Mouse (Mus musculus): Measurements from ENCODE around the gene Tbc1d10b. TPM values are rescaled to one million over a fixed set of nuclear protein-coding genes. Genes with fewer than 3 reads are reported as not detected.

Gene Tbc1d10b
- polyA plus RNA-seq, 1 experiment from 2014 or later: 8.6 TPM

- TF ChIP-seq CTCF (IDR thresholded peaks at IDR 0.05; ENCODE audit: low read depth): no peak
- no peak for TF ChIP-seq EP300 (IDR thresholded peaks at IDR 0.05; ENCODE audit: low read depth)
- Histone ChIP-seq H3K9ac (replicated peaks) (no peak overlapping the region), H3K4me3 (ENCODE audit: low read depth, low read length) (no peak overlapping the region), H3K4me2 (ENCODE audit: low read depth, low read length) (no peak overlapping the region), H3K9me3 (ENCODE audit: low read length) (no peaks in the 10 kb centered on the region), H3K4me1 (ENCODE audit: insufficient read depth) (peaks cover 50% of the 10 kb centered on the region), H3K27me3 (ENCODE audit: insufficient read depth, low read length) (no peaks in the 10 kb centered on the region), H3K36me3 (replicated peaks; ENCODE audit: insufficient read depth, low read length) (no peaks in the 10 kb centered on the region), H3K27ac (ENCODE audit: low read depth) (no peak overlapping the region)
- 65% methylated on average over 6 of the region's 6 CpGs for WGBS (ENCODE audit: insufficient replicate concordance)
- no peak for DNase-seq
- no peak for ATAC-seq
Observed at GRCm38 (mm10) chr7:127220440-127220839, 12.2 kb upstream of the Tbc1d10b start.

GRCm38 (mm10) chr7:127218670-127219069, 10.4 kb upstream of the Tbc1d10b start:
- Histone ChIP-seq H3K9ac (replicated peaks) (peak overlapping the region; percentile 63), H3K27me3 (ENCODE audit: insufficient read depth, low read length) (no peaks in the 10 kb centered on the region), H3K36me3 (replicated peaks; ENCODE audit: insufficient read depth, low read length) (peaks cover 9% of the 10 kb centered on the region; the same call in 1 of the 2 replicates), H3K4me2 (ENCODE audit: low read depth, low read length) (peak overlapping the region; percentile 69), H3K4me1 (ENCODE audit: insufficient read depth) (peaks cover 42% of the 10 kb centered on the region), H3K27ac (ENCODE audit: low read depth) (peak overlapping the region; percentile 84), H3K9me3 (ENCODE audit: low read length) (no peaks in the 10 kb centered on the region), H3K4me3 (ENCODE audit: low read depth, low read length) (peak overlapping the region; percentile 36; the same call in 1 of the 2 replicates)
- DNase-seq (no peak), ATAC-seq (peak; percentile 58)
- TF ChIP-seq EP300 (IDR thresholded peaks at IDR 0.05; ENCODE audit: low read depth) (peak; percentile 87), CTCF (IDR thresholded peaks at IDR 0.05; ENCODE audit: low read depth) (no peak)
- WGBS (ENCODE audit: insufficient replicate concordance): 51% methylated on average over 4 of the region's 4 CpGs

DNA sequence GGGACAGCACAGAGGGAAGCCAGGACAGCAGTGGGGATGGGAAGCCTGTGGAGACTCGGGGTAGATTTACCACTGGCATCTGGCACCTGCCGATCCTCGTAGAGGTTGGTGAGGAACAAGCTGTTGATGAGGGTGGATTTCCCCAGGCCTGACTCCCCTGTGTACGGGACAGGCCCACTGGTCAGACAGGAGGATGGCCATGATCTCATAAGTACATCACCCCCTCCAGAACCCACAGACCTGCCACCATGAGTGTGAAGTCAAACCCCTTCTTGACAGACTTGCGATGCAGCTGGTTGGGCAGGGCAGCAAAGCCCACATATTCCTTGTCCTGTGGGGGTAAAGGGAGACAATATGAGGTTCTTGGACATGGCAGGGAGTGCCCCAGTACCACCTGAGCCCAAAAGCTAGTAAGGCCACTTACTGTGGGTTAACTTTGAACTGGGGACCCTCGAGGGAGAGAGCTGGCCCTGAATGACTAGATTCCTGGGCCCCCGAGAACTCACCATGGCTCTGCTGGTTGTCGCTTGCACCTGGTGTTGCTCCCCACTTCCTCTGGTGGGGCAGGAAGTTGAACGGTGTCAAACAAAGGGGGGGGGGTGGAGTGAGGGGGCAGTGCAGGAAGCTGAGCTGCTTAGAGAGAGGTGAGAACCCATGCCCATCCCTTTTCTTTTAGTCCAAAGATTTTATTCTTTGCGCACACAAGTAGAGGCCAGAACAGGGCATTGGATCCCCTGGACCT, 9.8 kb upstream of the Tbc1d10b start:
- Histone ChIP-seq H3K27ac (ENCODE audit: low read depth) (peak overlapping the region; percentile 84), H3K4me2 (ENCODE audit: low read depth, low read length) (peak overlapping the region; percentile 69), H3K9me3 (ENCODE audit: low read length) (no peaks in the 10 kb centered on the region), H3K27me3 (ENCODE audit: insufficient read depth, low read length) (no peaks in the 10 kb centered on the region), H3K4me1 (ENCODE audit: insufficient read depth) (peaks cover 38% of the 10 kb centered on the region), H3K36me3 (replicated peaks; ENCODE audit: insufficient read depth, low read length) (peaks cover 9% of the 10 kb centered on the region; the same call in 1 of the 2 replicates), H3K9ac (replicated peaks) (peak overlapping the region; percentile 63), H3K4me3 (ENCODE audit: low read depth, low read length) (peak overlapping the region; percentile 36)
- no peak for TF ChIP-seq EP300 (IDR thresholded peaks at IDR 0.05; ENCODE audit: low read depth)
- no peak for TF ChIP-seq CTCF (IDR thresholded peaks at IDR 0.05; ENCODE audit: low read depth)
- WGBS (ENCODE audit: insufficient replicate concordance): 38% methylated on average over 10 of the region's 10 CpGs
- DNase-seq: no peak
- ATAC-seq: peak; percentile 32

DNA sequence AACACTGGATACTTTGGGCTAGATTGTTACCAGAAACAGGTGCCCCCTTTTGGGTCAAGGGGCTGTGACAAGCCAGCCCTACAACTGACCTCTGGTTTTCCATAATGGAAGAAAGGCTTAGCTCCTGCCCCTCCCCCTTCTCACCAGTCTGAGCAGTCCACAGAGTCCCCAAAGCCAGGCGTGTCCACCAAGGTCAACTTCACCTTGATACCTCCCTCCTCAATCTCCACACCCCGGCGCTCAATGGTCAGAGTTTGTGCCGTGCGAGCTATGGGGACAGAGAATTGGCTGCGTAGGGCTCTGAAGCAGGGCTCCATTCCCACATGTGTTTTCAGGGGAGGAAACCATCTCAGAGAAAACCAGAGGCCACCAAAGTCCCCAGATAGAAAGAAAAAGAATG, 9.2 kb upstream of the Tbc1d10b start:
- TF ChIP-seq EP300 (IDR thresholded peaks at IDR 0.05; ENCODE audit: low read depth) (no peak), CTCF (IDR thresholded peaks at IDR 0.05; ENCODE audit: low read depth) (no peak)
- Histone ChIP-seq H3K4me2 (ENCODE audit: low read depth, low read length) (peak overlapping the region; percentile 69), H3K4me1 (ENCODE audit: insufficient read depth) (peaks cover 39% of the 10 kb centered on the region), H3K9ac (replicated peaks) (peak overlapping the region; percentile 63), H3K9me3 (ENCODE audit: low read length) (no peaks in the 10 kb centered on the region), H3K36me3 (replicated peaks; ENCODE audit: insufficient read depth, low read length) (peaks cover 9% of the 10 kb centered on the region; the same call in 1 of the 2 replicates), H3K27me3 (ENCODE audit: insufficient read depth, low read length) (no peaks in the 10 kb centered on the region), H3K27ac (ENCODE audit: low read depth) (peak overlapping the region; percentile 84), H3K4me3 (ENCODE audit: low read depth, low read length) (peak overlapping the region; percentile 36)
- ATAC-seq (no peak), DNase-seq (no peak)
- WGBS (ENCODE audit: insufficient replicate concordance): 65% methylated on average over 6 of the region's 6 CpGs

DNA sequence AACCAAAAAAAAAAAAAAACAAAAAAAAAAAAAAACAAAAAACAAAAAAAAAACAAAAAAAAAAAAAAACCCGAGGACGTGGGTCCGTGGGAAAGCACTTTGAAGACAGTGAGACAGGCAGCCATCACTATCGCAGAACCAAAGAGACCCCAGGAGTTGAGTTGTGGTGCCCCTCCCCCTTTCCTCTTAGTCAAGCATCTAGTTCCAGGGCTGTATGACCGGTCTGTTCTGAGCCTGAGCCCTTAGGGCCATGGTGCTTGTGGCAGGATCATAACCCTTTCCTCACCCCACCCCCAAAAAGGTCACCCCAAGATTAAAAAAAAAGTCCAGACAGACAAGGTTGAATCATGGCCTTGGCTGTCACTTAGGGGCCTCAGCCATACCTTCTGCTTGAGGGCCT, 8.0 kb upstream of the Tbc1d10b start:
- DNase-seq (no peak), ATAC-seq (no peak)
- H3K9ac ChIP-seq (replicated peaks): no peak overlapping the region
- H3K36me3 ChIP-seq (replicated peaks; ENCODE audit: insufficient read depth, low read length): peaks cover 9% of the 10 kb centered on the region; the same call in 1 of the 2 replicates
- H3K4me1 ChIP-seq (ENCODE audit: insufficient read depth): peaks cover 39% of the 10 kb centered on the region
- no peak overlapping the region for H3K27ac ChIP-seq (ENCODE audit: low read depth)
- 0 out of 2 replicates have a peak overlapping the region, but pooled peaks have one; percentile 69 for H3K4me2 ChIP-seq (ENCODE audit: low read depth, low read length)
- H3K4me3 ChIP-seq (ENCODE audit: low read depth, low read length): no peak overlapping the region
- 81% methylated on average over 5 of the region's 5 CpGs for WGBS (ENCODE audit: insufficient replicate concordance)
- TF ChIP-seq EP300 (IDR thresholded peaks at IDR 0.05; ENCODE audit: low read depth) (no peak), CTCF (IDR thresholded peaks at IDR 0.05; ENCODE audit: low read depth) (no peak)
- H3K27me3 ChIP-seq (ENCODE audit: insufficient read depth, low read length): no peaks in the 10 kb centered on the region
- H3K9me3 ChIP-seq (ENCODE audit: low read length): no peaks in the 10 kb centered on the region

DNA sequence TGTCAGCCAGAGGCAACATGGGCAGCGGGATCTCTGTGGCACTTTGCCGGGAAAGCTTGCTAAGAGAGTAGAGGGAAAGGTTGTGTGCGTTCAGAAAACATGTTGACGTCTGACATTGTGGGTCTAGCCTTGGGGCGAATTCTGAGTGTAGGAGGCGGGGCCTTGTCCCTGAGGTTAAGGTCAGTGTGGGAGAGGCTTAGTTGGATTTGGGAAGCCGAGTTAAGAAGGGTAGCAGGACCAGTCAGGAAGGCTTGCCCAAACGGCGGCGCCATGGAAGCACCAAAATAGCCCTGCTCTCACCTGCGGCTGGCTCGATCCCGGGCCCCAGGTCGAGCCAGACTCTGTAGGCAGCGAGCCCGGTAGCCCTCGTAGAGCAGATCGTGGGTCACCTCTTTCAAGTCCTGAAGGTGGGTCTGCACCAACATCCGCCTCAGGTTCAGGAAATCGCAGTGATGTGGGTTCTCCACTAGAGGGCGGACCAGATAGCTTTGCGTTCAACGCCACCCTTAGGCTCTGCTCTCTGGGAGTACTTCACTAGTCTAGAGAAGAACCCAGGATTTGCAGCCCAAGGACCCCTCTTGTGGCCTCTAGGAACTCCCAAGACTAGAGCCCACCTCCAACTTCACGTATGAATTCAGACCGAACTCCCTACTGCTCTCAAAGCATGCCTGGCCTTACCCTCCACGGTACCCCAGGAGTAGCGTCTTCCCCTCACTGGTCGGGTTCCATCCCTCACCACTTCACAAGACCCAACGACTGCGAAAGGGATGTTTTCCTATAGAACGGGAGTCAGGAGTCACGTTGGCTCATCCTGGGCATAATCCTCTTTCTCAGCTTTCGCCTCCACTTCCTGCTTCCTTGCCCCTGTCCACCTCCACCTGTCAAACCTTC, 7.0 kb upstream of the Tbc1d10b start:
- no peaks in the 10 kb centered on the region for H3K27me3 ChIP-seq (ENCODE audit: insufficient read depth, low read length)
- H3K4me1 ChIP-seq (ENCODE audit: insufficient read depth): peaks cover 42% of the 10 kb centered on the region
- peak overlapping the region; percentile 70 for H3K4me2 ChIP-seq (ENCODE audit: low read depth, low read length)
- peak; percentile 96 for TF ChIP-seq CTCF (IDR thresholded peaks at IDR 0.05; ENCODE audit: low read depth)
- no peak for TF ChIP-seq EP300 (IDR thresholded peaks at IDR 0.05; ENCODE audit: low read depth)
- H3K4me3 ChIP-seq (ENCODE audit: low read depth, low read length): peak overlapping the region; percentile 33
- peak; percentile 44 for ATAC-seq
- H3K9me3 ChIP-seq (ENCODE audit: low read length): no peaks in the 10 kb centered on the region
- WGBS (ENCODE audit: insufficient replicate concordance): 31% methylated on average over 33 of the region's 33 CpGs
- H3K9ac ChIP-seq (replicated peaks): peak overlapping the region; percentile 53
- DNase-seq: peak; percentile 70
- H3K36me3 ChIP-seq (replicated peaks; ENCODE audit: insufficient read depth, low read length): peaks cover 9% of the 10 kb centered on the region; the same call in 1 of the 2 replicates
- no peak overlapping the region for H3K27ac ChIP-seq (ENCODE audit: low read depth)
